Mouse (Mus musculus): ENCODE results near the gene Rhoc.

DNA sequence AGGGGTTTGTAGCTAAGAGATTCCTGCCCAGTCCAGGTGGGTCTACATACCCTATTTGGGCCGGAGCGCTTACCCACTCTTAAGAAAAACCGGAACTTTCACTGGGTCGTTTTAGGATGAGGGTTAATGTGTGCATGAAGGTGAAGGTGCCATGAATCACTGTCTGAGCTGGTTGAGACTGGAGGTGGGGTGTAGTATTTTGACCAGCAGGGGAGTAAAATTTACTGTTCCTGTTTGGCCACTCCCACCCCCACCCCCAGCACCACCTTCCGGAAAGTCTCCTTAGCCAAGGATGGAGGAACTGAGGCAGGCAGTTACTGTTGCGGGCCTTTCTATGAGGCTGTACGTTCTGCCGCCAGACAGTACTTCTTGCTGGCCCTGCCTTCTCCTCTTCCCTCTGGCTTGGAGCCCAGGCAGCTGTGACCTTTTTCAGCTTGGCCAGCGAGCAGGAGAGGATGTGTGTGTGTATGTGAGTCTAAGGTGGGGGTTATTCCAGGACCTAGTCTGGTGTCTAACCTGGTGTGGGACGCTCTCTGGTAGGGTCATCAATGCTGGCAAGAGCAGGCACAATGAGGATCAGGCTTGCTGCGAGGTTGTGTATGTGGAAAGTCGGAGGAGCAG is 6.0 kb upstream of the Rhoc start:
- TF ChIP-seq EP300 (optimal IDR thresholded peaks at IDR 0.05) (no peak), CTCF (IDR thresholded peaks at IDR 0.05; ENCODE audit: low read depth) (no peak)
